Mouse (Mus musculus) testis, adult 2 months (tissue): Measurements from ENCODE around the gene BC049352. TPM values are rescaled to one million over a fixed set of nuclear protein-coding genes. Genes with fewer than 3 reads are reported as not detected.

Experiments used
- H3K27ac ChIP-seq: fragments of 200-500 bp; 2 replicates; pipeline ENCODE4 v1.5.1; 2012; ENCODE audit warnings: low read depth, low read length; ENCODE audit not compliant: control insufficient read depth, insufficient read depth
- H3K27me3 ChIP-seq: fragments of 200-500 bp; 2 replicates; pipeline ENCODE4 v1.6.1; 2012; ENCODE audit warnings: mild to moderate bottlenecking, low read length, moderate library complexity; ENCODE audit not compliant: control insufficient read depth, insufficient read depth
- H3K36me3 ChIP-seq: fragments of 200-500 bp; 2 replicates; pipeline ENCODE4 v1.6.1; 2012; ENCODE audit warnings: mild to moderate bottlenecking, low read length; ENCODE audit not compliant: control insufficient read depth, insufficient read depth
- H3K4me1 ChIP-seq: fragments of 200-500 bp; 2 replicates; pipeline ENCODE4 v1.6.1; 2012; ENCODE audit warnings: low read length; ENCODE audit not compliant: control insufficient read depth, insufficient read depth
- H3K4me3 ChIP-seq: fragments of 200-500 bp; 2 replicates; pipeline ENCODE4 v1.5.1; 2012; ENCODE audit warnings: low read depth, mild to moderate bottlenecking, low read length, moderate library complexity, mixed read lengths; ENCODE audit not compliant: control insufficient read depth
- CTCF ChIP-seq: fragments of 200-500 bp; IDR thresholded peaks from 2 replicates; pipeline ENCODE4 v1.5.1; 2012; ENCODE audit warnings: low read depth, mild to moderate bottlenecking, inconsistent platforms, low read length, moderate library complexity; ENCODE audit not compliant: control insufficient read depth, insufficient read depth, insufficient replicate concordance
- POLR2A ChIP-seq: fragments of 200-500 bp; IDR thresholded peaks from 2 replicates; pipeline ENCODE4 v1.6.1; 2012; ENCODE audit warnings: low read depth, mild to moderate bottlenecking, inconsistent platforms, low read length, moderate library complexity; ENCODE audit not compliant: control insufficient read depth
- polyA plus RNA-seq: library from polyadenylated mRNA; depleted of rRNA; stranded (reverse); fragments of >200 nt; gene quantifications from 2 replicates; pipeline ENCODE4 v1.2.3, GENCODE M21; 2012

BC049352 gene
- polyA plus RNA-seq, 1 experiment = 0.38 TPM

- Histone ChIP-seq H3K4me3 (no peak overlapping the region), H3K36me3 (no peaks in the 10 kb centered on the region), H3K27ac (no peak overlapping the region), H3K4me1 (no peaks in the 10 kb centered on the region), H3K27me3 (no peaks in the 10 kb centered on the region)
- no peak for TF ChIP-seq POLR2A
Observed at GRCm38 (mm10) chr9:45252395-45252794, 70.6 kb downstream of the BC049352 start.

- Histone ChIP-seq H3K4me3 (no peak overlapping the region), H3K4me1 (no peaks in the 10 kb centered on the region), H3K27me3 (no peaks in the 10 kb centered on the region), H3K27ac (no peak overlapping the region), H3K36me3 (no peaks in the 10 kb centered on the region)
- no peak for TF ChIP-seq POLR2A
- TF ChIP-seq CTCF = no peak
Observed at GRCm38 (mm10) chr9:45254021-45254420, 72.2 kb downstream of the BC049352 start.

- H3K4me3 ChIP-seq = no peak overlapping the region
- no peaks in the 10 kb centered on the region for H3K36me3 ChIP-seq
- TF ChIP-seq POLR2A (no peak), CTCF (no peak)
- H3K27me3 ChIP-seq = no peaks in the 10 kb centered on the region
- H3K4me1 ChIP-seq = no peaks in the 10 kb centered on the region
- H3K27ac ChIP-seq = no peak overlapping the region
Observed at GRCm38 (mm10) chr9:45254605-45255004, 72.8 kb downstream of the BC049352 start.

GRCm38 (mm10) chr9:45255431-45255830 is 73.6 kb downstream of the BC049352 start:
- H3K27me3 ChIP-seq = no peaks in the 10 kb centered on the region
- TF ChIP-seq CTCF = no peak
- TF ChIP-seq POLR2A = no peak
- H3K36me3 ChIP-seq = no peaks in the 10 kb centered on the region
- H3K4me3 ChIP-seq = no peak overlapping the region
- no peaks in the 10 kb centered on the region for H3K4me1 ChIP-seq
- no peak overlapping the region for H3K27ac ChIP-seq

GRCm38 (mm10) chr9:45255967-45256366 is 74.2 kb downstream of the BC049352 start:
- H3K4me1 ChIP-seq = no peaks in the 10 kb centered on the region
- no peak overlapping the region for H3K27ac ChIP-seq
- no peaks in the 10 kb centered on the region for H3K27me3 ChIP-seq
- no peak for TF ChIP-seq POLR2A
- no peak for TF ChIP-seq CTCF
- H3K4me3 ChIP-seq = no peak overlapping the region
- no peaks in the 10 kb centered on the region for H3K36me3 ChIP-seq

GRCm38 (mm10) chr9:45259065-45259464 is 77.3 kb downstream of the BC049352 start:
- Histone ChIP-seq H3K4me1 (no peaks in the 10 kb centered on the region), H3K27ac (no peak overlapping the region), H3K27me3 (no peaks in the 10 kb centered on the region), H3K4me3 (no peak overlapping the region), H3K36me3 (no peaks in the 10 kb centered on the region)
- no peak for TF ChIP-seq CTCF
- no peak for TF ChIP-seq POLR2A

GRCm38 (mm10) chr9:45261466-45261865 is 79.7 kb downstream of the BC049352 start:
- Histone ChIP-seq H3K36me3 (no peaks in the 10 kb centered on the region), H3K4me3 (no peak overlapping the region), H3K27me3 (no peaks in the 10 kb centered on the region), H3K27ac (no peak overlapping the region), H3K4me1 (no peaks in the 10 kb centered on the region)
- TF ChIP-seq POLR2A (no peak), CTCF (no peak)

GRCm38 (mm10) chr9:45261872-45262271 is 80.1 kb downstream of the BC049352 start:
- Histone ChIP-seq H3K27me3 (no peaks in the 10 kb centered on the region), H3K27ac (no peak overlapping the region), H3K36me3 (no peaks in the 10 kb centered on the region), H3K4me3 (no peak overlapping the region), H3K4me1 (no peaks in the 10 kb centered on the region)
- TF ChIP-seq CTCF (no peak), POLR2A (no peak)
